21 mouse cellular contexts compared by ENCODE assay signal in genomic region chr2:38219666-38220065, GRCm38 (mm10).
A peak's percentile ranks its signal among the peaks of the same experiment; 100 is the strongest.
DNase-seq lines count a peak whose midpoint lies in the region; ATAC-seq lines count a peak whose summit lies in the region.
"Had no signal": no experiment of that assay in that cellular context is flagged by ENCODE, and none has a peak within 500 bp of the region (broad histone marks: within the 10 kb centered on the region; RNA-seq: fewer than 3 reads in every experiment).

No protein-coding gene starts in this region.

- peak overlapping the region; percentile 15; the same call in 1 of the 2 replicates for H3K27ac ChIP-seq in forebrain, embryonic 10.5 days
- no peak overlapping the region for H3K27ac ChIP-seq in forebrain, embryonic 16.5 days (ENCODE audit: low read length)
- H3K27ac ChIP-seq: embryonic facial prominence, embryonic 10.5 days; embryonic facial prominence, embryonic 12.5 days had no signal

- peaks cover 3% of the 10 kb centered on the region; the same call in 1 of the 2 replicates for H3K9me3 ChIP-seq in forebrain, embryonic 10.5 days
- H3K9me3 ChIP-seq in forebrain, embryonic 16.5 days (ENCODE audit: control insufficient read depth, low read length): no peaks in the 10 kb centered on the region
- H3K9me3 ChIP-seq: embryonic facial prominence, embryonic 10.5 days; embryonic facial prominence, embryonic 12.5 days; forebrain, embryonic 13.5 days; forebrain, embryonic 15.5 days had no signal

- 0 out of 2 replicates have a peak, but pooled peaks cover 5% of the 10 kb centered on the region for H3K36me3 ChIP-seq in forebrain, embryonic 10.5 days (replicated peaks)
- no peaks in the 10 kb centered on the region for H3K36me3 ChIP-seq in forebrain, embryonic 16.5 days (ENCODE audit: control insufficient read depth, insufficient read depth)
- H3K36me3 ChIP-seq: embryonic facial prominence, embryonic 10.5 days; embryonic facial prominence, embryonic 12.5 days; forebrain, embryonic 15.5 days had no signal

- no peak overlapping the region for H3K4me3 ChIP-seq in forebrain, embryonic 10.5 days
- H3K4me3 ChIP-seq in forebrain, embryonic 16.5 days (replicated peaks; ENCODE audit: low read length): no peak overlapping the region
- H3K4me3 ChIP-seq: embryonic facial prominence, embryonic 10.5 days; embryonic facial prominence, embryonic 12.5 days; forebrain, embryonic 13.5 days; forebrain, embryonic 15.5 days had no signal

- H3K27me3 ChIP-seq in forebrain, embryonic 10.5 days (ENCODE audit: poor library complexity, severe bottlenecking): peaks cover 64% of the 10 kb centered on the region
- H3K27me3 ChIP-seq in forebrain, embryonic 16.5 days (replicated peaks; ENCODE audit: control insufficient read depth, insufficient read depth, low read length): no peaks in the 10 kb centered on the region
- H3K27me3 ChIP-seq: embryonic facial prominence, embryonic 12.5 days; forebrain, embryonic 13.5 days; forebrain, embryonic 15.5 days; Patski had no signal

- H3K9ac ChIP-seq in forebrain, embryonic 16.5 days (replicated peaks; ENCODE audit: low read depth, low read length): no peak overlapping the region
- H3K9ac ChIP-seq: embryonic facial prominence, embryonic 12.5 days; forebrain, embryonic 13.5 days; forebrain, embryonic 15.5 days had no signal

- peaks cover 61% of the 10 kb centered on the region for H3K4me1 ChIP-seq in forebrain, embryonic 10.5 days
- H3K4me1 ChIP-seq in forebrain, embryonic 16.5 days (replicated peaks; ENCODE audit: control insufficient read depth, insufficient read depth, low read length): peaks cover 12% of the 10 kb centered on the region; the same call in 1 of the 2 replicates

- no peak for DNase-seq in forebrain, embryonic 10.5 days (ENCODE audit: extremely low spot score, low spot score)
- DNase-seq in thymus, postnatal 4 days: no peak
- no peak for DNase-seq in spleen, postnatal 4 days (ENCODE audit: low spot score in 2 of 2)
- DNase-seq: adrenal gland, adult 8-10 months; adrenal gland, postnatal 14 days; adrenal gland, postnatal 36 days; B cell, adult 2 months; cerebellum, adult 11-12 months; cerebellum, adult 2 months; cerebellum, adult 9-10 months; cerebellum, postnatal 10 days; cerebellum, postnatal 25 days had no signal

- no peak for ATAC-seq in forebrain, embryonic 16.5 days
- peak; percentile 47 for ATAC-seq in CD4-positive, CD25-positive, alpha-beta regulatory T cell, adult 4 months
- ATAC-seq in inflammation-experienced regulatory T-cells, adult 6 months: peak; percentile 37
- ATAC-seq: activated CD4-positive, CD25-positive, alpha-beta regulatory T cell, adult 4 months; forebrain, embryonic 13.5 days; forebrain, embryonic 15.5 days; Patski had no signal

- 85% methylated on average over 2 of the region's 2 CpGs for WGBS in forebrain, embryonic 10.5 days
- 89% methylated on average over 2 of the region's 2 CpGs for WGBS in forebrain, embryonic 16.5 days

- H3K4me2 ChIP-seq in forebrain, embryonic 16.5 days (ENCODE audit: low read length): no peak overlapping the region
- H3K4me2 ChIP-seq: embryonic facial prominence, embryonic 12.5 days; forebrain, embryonic 13.5 days; forebrain, embryonic 15.5 days had no signal
